Mouse (Mus musculus) heart, postnatal 0 days (tissue): ENCODE data around the gene Mrps26.

Experiments
- CTCF ChIP-seq: IDR thresholded peaks from 2 replicates; pipeline ENCODE4 v1.5.1; 2016; ENCODE audit warnings: antibody characterized with exemption, control low read depth, low read depth
- EP300 ChIP-seq: IDR thresholded peaks from 2 replicates; pipeline ENCODE4 v1.6.1; 2016; ENCODE audit warnings: antibody characterized with exemption, low read depth

- TF ChIP-seq CTCF: no peak
- TF ChIP-seq EP300: no peak
These were observed 24.5 kb upstream of the Mrps26 start for GRCm38 (mm10) chr2:130538876-130539546.
